Mouse (Mus musculus) erythroid progenitor cell, adult 5-6 weeks (primary cell): ENCODE measurements around the gene Rb1. TPM values are rescaled to one million over a fixed set of nuclear protein-coding genes. Genes with fewer than 3 reads are reported as not detected.

Source experiments
- ATAC-seq: replicated peaks from 2 replicates; pipeline ENCODE4 v1.8.0; 2016; ENCODE audit warnings: moderate number of reproducible peaks, mild to moderate bottlenecking, moderate TSS enrichment, inconsistent platforms; ENCODE audit not compliant: poor library complexity, low FRiP score, severe bottlenecking
- total RNA-seq, 2 experiments: library from RNA; stranded (forward) in 1 of 2; stranded (reverse) in 1 of 2; fragments of 150-400 nt in 1 of 2; fragments of 186-747, 209-891 nt in 1 of 2; gene quantifications; 2 replicates each; pipeline versions ENCODE4 v1.2.3 to v1.2.4; 2015 to 2017; ENCODE audit warnings: low replicate concordance in 2 of 2

Gene Rb1
- total RNA-seq, 2 experiments from 2014 or later, result 345 to 515 TPM

- no peak for ATAC-seq
Observed at GRCm38 (mm10) chr14:73280996-73281395, 44.6 kb downstream of the Rb1 start.

DNA sequence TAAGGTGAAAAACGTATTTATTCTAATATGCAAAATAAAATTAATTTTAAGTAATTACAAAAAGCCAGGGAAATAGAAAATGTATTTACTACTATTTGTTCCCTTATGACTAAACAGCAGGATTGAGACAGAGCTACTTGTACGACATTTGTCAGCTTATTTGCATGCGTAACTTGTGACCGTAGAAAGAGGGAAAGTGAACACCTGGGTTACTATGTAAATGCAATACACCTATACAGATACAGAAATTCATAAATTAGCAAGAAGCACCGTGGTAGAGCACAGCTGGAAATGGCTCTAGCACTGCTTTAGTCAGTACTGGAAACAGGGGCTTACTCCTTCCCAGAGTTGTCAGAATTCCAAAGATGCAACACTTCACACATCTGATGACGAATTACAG lies 46.5 kb downstream of the Rb1 start:
- ATAC-seq, result no peak

- no peak for ATAC-seq
Observed at GRCm38 (mm10) chr14:73271807-73272206, 53.8 kb downstream of the Rb1 start.

GRCm38 (mm10) chr14:73266166-73266565 lies 59.5 kb downstream of the Rb1 start:
- ATAC-seq, result no peak

- ATAC-seq, result no peak
Observed at GRCm38 (mm10) chr14:73262210-73262609, 63.4 kb downstream of the Rb1 start.

- no peak for ATAC-seq
Observed at GRCm38 (mm10) chr14:73258181-73258580, 67.4 kb downstream of the Rb1 start.

DNA sequence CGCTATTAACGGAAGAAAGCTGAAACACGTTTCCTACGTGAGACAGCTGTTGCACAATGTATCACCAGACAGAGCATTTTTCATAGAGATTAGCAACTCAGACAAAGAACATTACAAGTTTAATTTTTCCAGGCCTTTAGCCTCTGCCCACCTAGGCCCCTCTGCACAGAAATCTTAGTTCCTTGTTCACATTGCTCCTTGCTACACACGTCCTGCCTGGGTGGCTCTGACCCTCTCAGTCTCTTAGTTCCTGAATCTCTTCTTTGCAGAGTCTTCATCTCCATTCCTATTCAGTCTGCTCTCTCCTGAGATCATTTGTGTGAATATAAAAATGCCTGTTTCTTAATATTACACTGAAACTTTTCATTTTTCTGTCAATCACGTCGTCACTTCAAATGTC lies 68.3 kb downstream of the Rb1 start:
- no peak for ATAC-seq

DNA sequence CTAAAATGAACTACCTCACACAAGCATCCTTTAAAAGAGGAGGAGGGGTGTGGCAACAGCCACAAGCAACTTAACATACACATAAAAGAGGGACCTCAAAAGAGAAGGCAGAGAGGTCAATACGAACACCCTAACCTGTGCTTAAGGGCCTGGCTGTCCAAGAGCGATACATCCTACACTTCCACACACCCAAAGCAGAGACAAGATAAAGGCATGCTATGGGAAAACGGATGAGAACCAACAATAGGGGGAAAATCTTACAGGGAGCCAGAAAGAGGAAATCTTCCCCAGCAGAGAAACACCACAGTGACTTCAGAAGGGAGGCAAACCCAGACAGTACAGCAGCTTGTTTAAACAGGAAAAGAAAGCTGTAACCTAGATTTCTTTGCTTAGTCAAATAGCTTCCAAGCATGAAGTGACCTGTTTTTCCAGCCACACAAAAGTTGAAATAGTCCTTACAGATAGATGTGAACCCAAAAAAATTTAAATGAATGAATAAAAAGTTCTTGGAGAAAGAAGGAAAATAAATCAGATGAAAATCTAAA lies 70.1 kb downstream of the Rb1 start:
- ATAC-seq, result no peak

GRCm38 (mm10) chr14:73254412-73254811 lies 71.2 kb downstream of the Rb1 start:
- no peak for ATAC-seq

DNA sequence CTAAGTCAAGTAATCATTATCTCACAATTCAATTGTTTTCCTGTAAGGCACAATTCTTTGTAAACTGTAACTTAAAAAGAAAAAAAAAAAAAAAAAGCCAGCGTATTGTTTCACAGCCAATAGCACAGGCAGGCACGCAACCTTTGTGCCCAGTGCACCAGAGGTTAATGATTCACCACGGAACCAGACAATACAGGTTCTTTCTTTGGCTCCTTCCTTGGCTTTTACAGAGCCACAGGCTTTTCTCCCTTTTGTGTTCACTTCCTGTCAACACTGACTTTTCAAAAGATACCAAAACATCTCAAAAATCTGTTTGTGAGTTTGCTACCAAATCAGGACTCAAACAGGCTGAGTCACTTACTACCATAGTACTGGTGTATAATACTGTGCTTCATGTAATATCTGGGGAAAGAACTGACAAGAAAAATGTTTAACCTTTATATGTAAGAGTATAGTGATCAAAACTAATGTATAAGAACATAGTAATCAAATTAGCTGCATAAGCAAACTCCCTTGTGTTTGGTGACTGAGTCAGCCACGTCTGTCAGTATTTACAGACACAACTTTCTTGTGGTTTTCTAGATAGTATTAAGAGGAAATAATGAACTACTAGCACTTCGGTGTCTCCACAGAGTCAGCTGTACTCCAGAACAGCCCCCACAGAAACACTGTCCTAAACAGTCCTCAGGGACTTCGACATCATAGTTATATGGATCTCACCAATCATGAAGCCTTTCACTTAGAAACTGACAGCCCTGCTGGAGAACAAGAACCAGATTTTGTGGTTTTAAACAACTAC lies 72.0 kb downstream of the Rb1 start:
- ATAC-seq, result no peak

DNA sequence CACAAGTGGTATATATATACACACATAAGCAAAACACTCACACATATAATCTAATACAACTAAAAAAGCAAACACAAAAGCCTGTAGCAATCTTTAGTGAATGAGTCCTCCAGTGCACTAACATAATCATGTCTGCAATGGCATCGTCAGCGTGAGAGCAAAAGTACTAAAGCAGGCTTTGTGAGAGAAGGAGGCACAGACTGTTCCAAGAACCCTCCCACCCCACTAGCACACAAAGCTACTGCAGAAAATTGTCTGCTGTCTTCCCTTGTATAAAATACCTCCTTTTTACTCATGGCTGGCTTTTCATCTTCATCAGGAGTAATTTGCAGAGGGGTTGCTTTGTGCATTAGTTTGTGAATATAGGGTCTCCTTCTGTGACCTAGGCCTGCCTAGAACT lies 73.3 kb downstream of the Rb1 start:
- ATAC-seq, result no peak

- ATAC-seq, result no peak
Observed at GRCm38 (mm10) chr14:73250056-73250455, 75.6 kb downstream of the Rb1 start.

DNA sequence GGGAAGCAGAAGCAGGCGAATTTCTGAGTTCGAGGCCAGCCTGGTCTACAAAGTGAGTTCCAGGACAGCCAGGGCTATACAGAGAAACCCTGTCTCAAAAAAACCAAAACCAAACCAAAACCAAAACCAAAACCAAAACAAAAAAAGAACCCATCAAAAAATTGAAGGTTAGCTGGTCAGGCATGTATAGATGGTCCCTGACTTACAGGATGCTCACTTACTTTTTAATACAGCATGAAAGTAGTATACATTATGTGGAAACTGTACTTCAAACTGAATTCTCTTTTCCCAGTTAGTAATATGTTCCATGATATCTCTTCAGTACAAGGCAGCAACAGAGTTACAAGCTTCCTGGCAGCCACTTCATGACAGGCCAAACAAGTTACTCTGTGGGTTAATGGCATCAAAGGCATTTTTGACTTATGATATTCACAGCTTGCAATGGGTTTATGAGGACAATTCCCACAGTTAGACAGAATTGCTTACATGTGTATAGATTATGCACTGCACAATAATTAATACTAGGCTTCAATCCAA lies 81.5 kb downstream of the Rb1 start:
- no peak for ATAC-seq

- ATAC-seq, result no peak
Observed at GRCm38 (mm10) chr14:73239857-73240256, 85.8 kb downstream of the Rb1 start.

DNA sequence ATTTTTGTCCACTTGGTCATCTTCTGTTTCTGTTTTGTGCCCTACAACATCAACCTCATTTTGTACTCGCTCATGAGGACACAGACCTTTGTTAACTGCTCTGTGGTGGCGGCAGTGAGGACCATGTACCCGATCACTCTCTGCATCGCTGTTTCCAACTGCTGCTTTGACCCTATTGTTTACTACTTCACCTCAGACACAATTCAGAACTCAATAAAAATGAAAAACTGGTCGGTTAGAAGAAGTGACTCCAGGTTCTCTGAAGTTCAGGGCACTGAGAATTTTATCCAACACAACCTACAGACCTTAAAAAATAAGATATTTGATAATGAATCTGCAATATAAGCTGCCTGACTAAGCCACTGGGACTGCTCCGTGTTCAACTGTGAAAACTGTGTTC lies 86.3 kb downstream of the Rb1 start:
- no peak for ATAC-seq

GRCm38 (mm10) chr14:73238498-73239250 lies 86.9 kb downstream of the Rb1 start:
- no peak for ATAC-seq

DNA sequence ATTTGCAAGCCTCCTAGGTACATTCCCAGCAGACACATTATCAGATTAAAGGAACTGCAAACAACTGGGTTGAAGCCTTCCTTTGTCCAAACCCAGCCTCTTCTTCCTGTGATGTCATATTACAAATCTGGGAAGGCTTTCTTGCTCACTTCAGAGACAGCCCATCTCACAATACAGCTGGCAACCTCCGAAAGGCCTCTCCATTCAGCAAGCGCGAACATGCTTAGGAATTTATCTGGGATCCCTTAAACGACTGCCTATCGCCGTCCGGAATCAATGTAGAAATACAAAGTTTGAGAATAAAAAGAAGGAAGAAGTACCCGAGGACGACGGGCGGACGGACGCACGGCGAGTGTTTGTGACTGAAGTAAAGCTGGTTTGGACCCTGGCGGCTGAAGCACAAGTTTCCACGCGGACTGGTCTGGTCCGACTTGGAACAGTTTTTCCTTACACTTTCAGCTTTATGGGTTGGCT lies 87.7 kb downstream of the Rb1 start, which contains the start of gene Lpar6:
Gene Lpar6 (plus strand): TSS at position 48 of the 474 bp plus-strand sequence.
- no peak for ATAC-seq

DNA sequence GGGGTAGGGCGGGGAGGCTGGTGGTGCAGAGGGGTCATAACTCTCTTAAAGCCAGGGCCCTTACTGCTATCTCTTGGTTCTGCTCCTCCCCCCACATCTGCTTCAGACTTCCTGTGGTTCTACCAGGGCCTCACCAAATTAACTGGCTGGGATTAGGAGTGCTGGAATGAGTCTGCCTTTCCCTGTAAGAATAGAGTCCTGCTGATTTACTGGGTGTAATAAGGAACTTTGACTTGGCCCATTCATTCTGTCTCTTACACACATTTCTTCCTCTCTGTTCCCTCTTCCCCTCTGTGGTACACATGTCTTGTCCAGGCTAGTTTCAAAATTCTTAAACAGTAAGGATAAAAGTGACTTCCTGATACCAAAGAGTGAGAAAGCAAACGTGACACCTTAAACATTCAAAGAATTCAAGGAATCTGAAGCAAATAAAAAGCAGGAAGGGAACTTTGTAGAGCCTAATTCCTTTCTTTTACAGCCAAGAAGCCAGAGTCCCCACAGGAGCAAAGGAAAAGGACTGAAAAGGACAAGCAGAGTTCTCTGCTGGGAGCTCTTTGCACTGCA lies 91.1 kb downstream of the Rb1 start:
- ATAC-seq, result 0 out of 2 replicates have a peak, but pooled peaks have one; percentile 25

GRCm38 (mm10) chr14:73231286-73231982 lies 94.2 kb downstream of the Rb1 start:
- ATAC-seq, result no peak

GRCm38 (mm10) chr14:73226849-73227248 lies 98.8 kb downstream of the Rb1 start:
- no peak for ATAC-seq
